Mouse (Mus musculus): ENCODE results near the gene Fbxo6.
A peak's percentile ranks its signal among the peaks of the same experiment; 100 is the strongest.
"Not testable (repeated sequence)": the region's sequence is repeated elsewhere in the genome, so short reads cannot be mapped to it uniquely, and the experiment has no call there.

Fbxo6 gene

GRCm38 (mm10) chr4:148128241-148128640, 23.7 kb downstream of the Fbxo6 start:
- no peak for DNase-seq (ENCODE audit: low read depth)

GRCm38 (mm10) chr4:148122694-148123066, 29.3 kb downstream of the Fbxo6 start:
- no peak for DNase-seq (ENCODE audit: low read depth)

- DNase-seq (ENCODE audit: low read depth), result no peak
Measured at GRCm38 (mm10) chr4:148121982-148122693, 29.8 kb downstream of the Fbxo6 start.

- no peak for DNase-seq (ENCODE audit: low read depth)
Measured at GRCm38 (mm10) chr4:148121362-148121761, 30.6 kb downstream of the Fbxo6 start.

GRCm38 (mm10) chr4:148120555-148120954, 31.4 kb downstream of the Fbxo6 start:
- DNase-seq (ENCODE audit: low read depth), result no peak

GRCm38 (mm10) chr4:148119578-148119977, 32.4 kb downstream of the Fbxo6 start:
- not testable (repeated sequence) for DNase-seq (ENCODE audit: low read depth)

GRCm38 (mm10) chr4:148117392-148117791, 34.5 kb downstream of the Fbxo6 start:
- DNase-seq (ENCODE audit: low read depth), result no peak

GRCm38 (mm10) chr4:148116657-148117056, 35.3 kb downstream of the Fbxo6 start:
- no peak for DNase-seq (ENCODE audit: low read depth)

- DNase-seq (ENCODE audit: low read depth), result no peak
Measured at GRCm38 (mm10) chr4:148115467-148115866, 36.5 kb downstream of the Fbxo6 start.

GRCm38 (mm10) chr4:148114758-148115391, 37.1 kb downstream of the Fbxo6 start:
- DNase-seq (ENCODE audit: low read depth), result peak; percentile 55

GRCm38 (mm10) chr4:148112519-148112918, 39.4 kb downstream of the Fbxo6 start:
- DNase-seq (ENCODE audit: low read depth), result no peak

- no peak for DNase-seq (ENCODE audit: low read depth)
Measured at GRCm38 (mm10) chr4:148109215-148109614, 42.7 kb downstream of the Fbxo6 start.

- DNase-seq (ENCODE audit: low read depth), result no peak
Measured at GRCm38 (mm10) chr4:148108565-148109100, 43.3 kb downstream of the Fbxo6 start.

GRCm38 (mm10) chr4:148107621-148108291, 44.2 kb downstream of the Fbxo6 start:
- no peak for DNase-seq (ENCODE audit: low read depth)

GRCm38 (mm10) chr4:148104146-148104545, 47.8 kb downstream of the Fbxo6 start:
- DNase-seq (ENCODE audit: low read depth), result no peak

GRCm38 (mm10) chr4:148101801-148102527, 50.0 kb downstream of the Fbxo6 start:
- DNase-seq (ENCODE audit: low read depth), result no peak

- no peak for DNase-seq (ENCODE audit: low read depth)
Measured at GRCm38 (mm10) chr4:148098666-148099065, 53.3 kb downstream of the Fbxo6 start.

GRCm38 (mm10) chr4:148097936-148098335, 54.0 kb downstream of the Fbxo6 start:
- no peak for DNase-seq (ENCODE audit: low read depth)

Measured in fibroblast of lung, adult 2 months (primary cell).